Mouse (Mus musculus) thymus, adult 2 months (tissue): ENCODE data around the gene Pola1.

Experiments
- CTCF ChIP-seq: fragments of 200-500 bp; IDR thresholded peaks from 2 replicates; pipeline ENCODE4 v1.5.1; 2012; ENCODE audit warnings: mild to moderate bottlenecking, control low read depth, low read length, moderate library complexity, borderline replicate concordance; ENCODE audit not compliant: control insufficient read depth, poor library complexity, insufficient read depth; ENCODE audit errors: extremely low read depth
- POLR2A ChIP-seq: fragments of 200-500 bp; IDR thresholded peaks from 2 replicates; pipeline ENCODE4 v1.6.1; 2012; ENCODE audit warnings: mild to moderate bottlenecking, low read length, control low read depth, moderate library complexity; ENCODE audit not compliant: control insufficient read depth, poor library complexity, insufficient read depth; ENCODE audit errors: extremely low read depth

DNA sequence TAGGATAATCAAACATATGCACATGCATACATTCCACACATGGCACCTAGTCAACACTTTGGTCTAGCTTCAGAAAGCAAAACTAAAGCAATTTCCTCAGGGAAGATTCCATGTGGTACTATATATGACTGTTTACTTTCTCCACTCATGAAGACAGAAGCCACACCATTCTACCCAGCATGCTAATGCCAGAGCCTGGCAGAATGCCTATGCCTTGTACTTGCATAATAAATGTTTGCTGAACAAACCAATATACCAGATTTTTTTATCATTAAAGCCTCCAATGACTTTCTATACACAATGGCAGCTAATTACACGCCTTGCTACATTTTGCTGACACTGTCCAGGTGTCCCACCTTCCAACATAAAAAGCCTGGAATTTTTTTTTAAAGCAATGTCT lies 1.7 kb downstream of the Pola1 start:
- TF ChIP-seq CTCF (no peak), POLR2A (no peak)
